Mouse (Mus musculus) midbrain, embryonic 14.5 days (tissue): ENCODE results near the gene Zdhhc16. TPM values are rescaled to one million over a fixed set of nuclear protein-coding genes. Genes with fewer than 3 reads are reported as not detected.
"Not testable (repeated sequence)": the region's sequence is repeated elsewhere in the genome, so short reads cannot be mapped to it uniquely, and the experiment has no call there.

Experiments used
- ATAC-seq: fragments of 200-750 bp; cut with Nextera tagmentation; 2 replicates; pipeline ENCODE4 v1.8.0; 2017; ENCODE audit warnings: moderate number of reproducible peaks, moderate library complexity; ENCODE audit not compliant: low FRiP score, low TSS enrichment
- DNase-seq: peaks from one replicate; pipeline ENCODE4 v3.0.0-alpha.2; 2015
- H3K27ac ChIP-seq: fragments of 300-500 bp; sonication (generic); replicated peaks from 2 replicates; pipeline ENCODE4 v1.5.1; 2014; ENCODE audit warnings: mild to moderate bottlenecking, low read depth, low read length, moderate library complexity
- H3K27me3 ChIP-seq: fragments of 300-500 bp; sonication (generic); 2 replicates; pipeline ENCODE4 v1.6.1; 2014; ENCODE audit warnings: low read length, control low read depth, mixed read lengths; ENCODE audit not compliant: control insufficient read depth, insufficient read depth
- H3K36me3 ChIP-seq: fragments of 300-500 bp; sonication (generic); 2 replicates; pipeline ENCODE4 v1.6.1; 2014; ENCODE audit warnings: low read length, control low read depth; ENCODE audit not compliant: control insufficient read depth, insufficient read depth
- H3K4me1 ChIP-seq: fragments of 300-500 bp; sonication (generic); 2 replicates; pipeline ENCODE4 v1.6.1; 2014; ENCODE audit warnings: mild to moderate bottlenecking, antibody characterized with exemption, low read length, control low read depth; ENCODE audit not compliant: control insufficient read depth, insufficient read depth
- H3K4me2 ChIP-seq: fragments of 300-500 bp; sonication (generic); 2 replicates; pipeline ENCODE4 v1.6.1; 2014; ENCODE audit warnings: mild to moderate bottlenecking, low read length, moderate library complexity
- H3K4me3 ChIP-seq: fragments of 300-500 bp; sonication (generic); replicated peaks from 2 replicates; pipeline ENCODE4 v1.5.1; 2014; ENCODE audit warnings: low read depth, low read length
- H3K9ac ChIP-seq: fragments of 300-500 bp; sonication (generic); replicated peaks from 2 replicates; pipeline ENCODE4 v1.6.1; 2014; ENCODE audit warnings: mild to moderate bottlenecking, low read length, moderate library complexity
- H3K9me3 ChIP-seq: fragments of 300-500 bp; sonication (generic); 2 replicates; pipeline ENCODE4 v1.6.1; 2016; ENCODE audit warnings: low read length, control low read depth, mixed read lengths; ENCODE audit not compliant: control insufficient read depth
- WGBS: fragments of 180-500 bp; shearing (Covaris S2); extraction: QIAGEN DNeasy Blood & Tissue Kit; methylation state at CpG from one replicate; pipeline ENCODE4 v1.1.7; 2014; 5-methylcytosine and 5-hydroxymethylcytosine counted together
- polyA plus RNA-seq: library from polyadenylated mRNA; unstranded; fragments of >200 nt; fragmentation: Nextera tagmentation; extraction: Ambion mirVana; gene quantifications from 2 replicates; pipeline ENCODE4 v1.2.1, GENCODE M21; 2014

The Zdhhc16 gene
- polyA plus RNA-seq, 1 experiment from 2014 or later: 72.3 TPM

DNA sequence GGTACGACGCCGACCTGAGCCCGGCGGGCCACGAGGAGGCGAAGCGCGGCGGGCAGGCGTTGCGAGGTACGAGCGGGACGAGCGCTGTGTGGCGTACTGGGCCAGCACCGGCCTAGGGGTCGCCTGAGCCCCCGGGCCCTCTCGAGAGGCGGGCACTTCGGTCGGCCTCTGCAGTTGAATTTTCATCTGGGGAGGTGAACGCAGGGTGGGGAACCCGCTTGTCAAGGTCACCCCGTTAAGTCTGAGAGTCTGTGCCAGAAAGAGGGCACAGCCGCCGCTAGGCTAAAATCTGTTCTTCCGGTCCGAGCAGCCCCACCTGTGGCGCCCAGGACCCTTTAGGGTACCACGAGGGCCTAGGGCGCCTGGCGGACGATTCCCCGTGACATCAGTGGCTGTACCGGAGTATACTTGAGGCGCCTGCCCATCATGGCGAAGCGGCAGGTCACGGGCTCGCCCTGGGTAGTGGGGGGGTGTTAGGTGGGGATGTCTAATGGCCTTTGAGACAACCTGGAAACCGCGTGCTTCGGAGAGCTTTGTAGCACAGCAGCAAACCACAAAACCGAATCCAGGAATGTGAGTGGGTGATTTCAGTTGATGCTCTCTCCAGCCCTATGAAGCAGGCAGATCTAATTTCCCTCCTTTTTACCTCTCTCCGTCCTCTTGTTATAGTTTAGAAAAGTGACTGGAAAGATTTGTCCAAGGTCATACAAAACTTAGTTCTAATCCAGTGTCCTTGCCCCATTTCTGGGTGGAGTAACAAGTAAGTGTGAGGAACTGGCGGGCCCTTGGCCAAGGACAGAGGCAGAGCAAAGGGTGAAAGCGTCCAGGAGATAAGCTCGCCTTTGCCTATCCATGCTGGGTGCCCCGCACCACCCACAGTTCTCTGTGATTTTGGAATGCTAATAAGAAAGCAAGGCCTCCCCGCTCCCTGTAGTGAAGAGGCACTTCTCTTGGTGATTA is 20.9 kb upstream of the Zdhhc16 start:
- Histone ChIP-seq H3K4me2 (peak overlapping the region; percentile 85), H3K36me3 (peaks cover 24% of the 10 kb centered on the region), H3K27ac (peak overlapping the region; percentile 80), H3K9me3 (no peaks in the 10 kb centered on the region), H3K9ac (peak overlapping the region; percentile 83), H3K27me3 (no peaks in the 10 kb centered on the region), H3K4me3 (peak overlapping the region; percentile 94), H3K4me1 (peaks cover 16% of the 10 kb centered on the region)
- peak; percentile 82 for ATAC-seq
- peak; percentile 43 for DNase-seq
- under 1% methylated on average over 43 of the region's 53 CpGs for WGBS

DNA sequence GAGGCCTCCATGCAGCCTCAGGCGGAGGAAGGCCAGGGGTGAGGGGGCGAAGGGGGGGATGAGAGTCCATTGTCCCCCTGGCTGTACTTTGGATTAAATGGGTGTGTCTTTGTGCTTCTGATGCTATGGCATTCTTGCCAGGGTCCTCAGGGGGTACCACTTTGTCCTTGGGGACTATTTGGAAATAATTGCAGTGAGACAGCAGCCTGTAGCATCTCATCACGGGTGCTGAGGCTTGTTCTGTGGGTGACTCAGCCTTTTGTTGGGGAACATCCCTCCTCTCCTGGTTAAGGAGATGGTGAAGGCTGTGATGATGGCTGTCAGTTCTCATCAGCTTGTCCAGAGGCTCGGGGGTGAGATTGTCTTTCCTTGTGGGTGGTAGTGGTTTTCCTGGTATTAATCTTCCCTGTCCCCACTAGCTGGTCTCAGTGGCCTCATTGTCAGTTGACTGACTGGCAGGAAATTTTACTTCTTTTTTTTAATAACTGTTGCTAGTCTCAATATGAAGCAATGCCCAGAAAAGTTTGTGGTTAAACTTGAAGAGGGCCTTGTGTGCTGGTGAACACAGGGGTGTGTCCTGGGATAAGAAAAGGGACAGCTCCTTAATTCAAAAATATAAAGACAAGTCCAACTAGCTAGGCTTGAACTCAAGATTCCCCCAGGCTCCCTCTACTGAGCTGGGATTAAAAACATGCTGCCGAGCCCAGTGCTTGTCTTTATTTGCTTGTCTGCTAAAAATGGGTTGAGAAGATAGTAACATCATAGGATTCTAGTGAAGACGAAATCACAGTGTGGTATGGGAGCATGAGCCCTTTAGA is 19.3 kb upstream of the Zdhhc16 start:
- 31% methylated on average over 6 of the region's 6 CpGs for WGBS
- peak overlapping the region; percentile 94 for H3K4me3 ChIP-seq
- ATAC-seq (no peak), DNase-seq (no peak)
- H3K4me2 ChIP-seq: peak overlapping the region; percentile 85
- no peak overlapping the region for H3K27ac ChIP-seq
- no peaks in the 10 kb centered on the region for H3K27me3 ChIP-seq
- peaks cover 16% of the 10 kb centered on the region for H3K4me1 ChIP-seq
- peak overlapping the region; percentile 83; the same call in 1 of the 2 replicates for H3K9ac ChIP-seq
- H3K36me3 ChIP-seq: peaks cover 31% of the 10 kb centered on the region
- no peaks in the 10 kb centered on the region for H3K9me3 ChIP-seq

DNA sequence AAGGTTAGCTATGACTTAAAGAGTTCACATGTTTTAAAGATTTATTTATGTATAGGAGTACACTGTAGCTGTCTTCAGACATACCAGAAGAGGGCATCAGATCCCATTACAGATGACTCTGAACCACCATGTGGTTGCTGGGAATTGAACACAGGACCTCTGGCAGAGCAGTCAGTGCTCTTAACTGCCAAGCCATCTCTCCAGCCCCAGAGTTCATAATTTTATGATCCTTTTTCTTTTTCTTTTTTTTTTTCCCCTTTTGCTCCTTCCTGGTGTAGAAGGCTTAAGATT is 18.7 kb upstream of the Zdhhc16 start:
- Histone ChIP-seq H3K4me2 (peak overlapping the region; percentile 85), H3K4me1 (peaks cover 16% of the 10 kb centered on the region), H3K36me3 (peaks cover 36% of the 10 kb centered on the region)
- H3K27ac ChIP-seq, DNase-seq, H3K9ac ChIP-seq, H3K4me3 ChIP-seq, H3K9me3 ChIP-seq, H3K27me3 ChIP-seq, ATAC-seq: not testable (repeated sequence)

DNA sequence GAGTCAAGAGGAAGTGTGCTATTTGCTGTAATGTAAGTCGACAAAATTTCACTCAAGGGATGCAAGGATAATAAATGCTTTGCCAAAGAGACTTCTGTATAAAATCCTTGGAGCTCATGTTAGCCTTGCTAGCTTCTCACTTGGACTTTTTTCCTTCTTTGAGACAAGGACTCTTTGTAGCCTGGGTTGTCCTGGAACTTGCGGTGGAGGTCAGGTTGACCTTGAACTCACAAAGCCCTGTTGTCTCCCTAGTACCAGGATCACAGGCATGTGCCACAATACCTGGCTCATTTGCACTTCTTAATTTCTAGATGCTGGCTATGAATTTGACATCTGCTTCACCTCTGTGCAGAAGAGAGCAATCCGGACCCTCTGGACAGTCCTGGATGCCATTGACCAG is 18.0 kb upstream of the Zdhhc16 start:
- Histone ChIP-seq H3K9ac (no peak overlapping the region), H3K27ac (no peak overlapping the region), H3K9me3 (no peaks in the 10 kb centered on the region), H3K36me3 (peaks cover 39% of the 10 kb centered on the region), H3K27me3 (no peaks in the 10 kb centered on the region), H3K4me3 (no peak overlapping the region), H3K4me2 (no peak overlapping the region), H3K4me1 (peaks cover 16% of the 10 kb centered on the region)
- WGBS: 95% methylated on average over 3 of the region's 3 CpGs
- DNase-seq (no peak), ATAC-seq (no peak)

DNA sequence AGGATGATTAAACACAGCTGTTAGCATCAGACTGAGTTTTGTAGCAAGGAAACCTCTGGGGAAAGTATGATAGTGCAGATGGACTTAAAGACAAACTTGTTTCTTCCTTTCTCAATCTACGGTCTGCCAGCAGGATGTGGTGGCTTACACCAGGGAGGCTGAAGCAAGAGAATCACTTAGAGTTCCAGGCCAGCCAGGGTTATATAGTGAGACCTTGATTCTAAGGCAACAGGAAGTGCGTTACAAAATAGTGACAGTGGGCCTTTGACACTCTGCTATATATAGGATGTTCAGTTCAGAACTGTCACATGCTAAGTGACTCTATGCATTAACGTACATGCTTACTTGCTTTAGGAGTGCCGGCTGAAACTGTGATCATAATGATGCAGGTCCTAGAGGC is 16.4 kb upstream of the Zdhhc16 start:
- no peak overlapping the region for H3K27ac ChIP-seq
- 95% methylated on average over 4 of the region's 4 CpGs for WGBS
- peaks cover 16% of the 10 kb centered on the region for H3K4me1 ChIP-seq
- no peaks in the 10 kb centered on the region for H3K9me3 ChIP-seq
- no peak overlapping the region for H3K9ac ChIP-seq
- H3K4me2 ChIP-seq: no peak overlapping the region
- DNase-seq (no peak), ATAC-seq (no peak)
- H3K27me3 ChIP-seq: no peaks in the 10 kb centered on the region
- peaks cover 53% of the 10 kb centered on the region for H3K36me3 ChIP-seq
- H3K4me3 ChIP-seq: no peak overlapping the region

- DNase-seq (no peak), ATAC-seq (no peak)
- H3K4me3 ChIP-seq: no peak overlapping the region
- H3K27me3 ChIP-seq: no peaks in the 10 kb centered on the region
- no peaks in the 10 kb centered on the region for H3K4me1 ChIP-seq
- no peak overlapping the region for H3K4me2 ChIP-seq
- peaks cover 73% of the 10 kb centered on the region for H3K36me3 ChIP-seq
- H3K27ac ChIP-seq: no peak overlapping the region
- no peaks in the 10 kb centered on the region for H3K9me3 ChIP-seq
- H3K9ac ChIP-seq: no peak overlapping the region
- 79% methylated on average over 4 of the region's 4 CpGs for WGBS
Observed at GRCm38 (mm10) chr19:41919471-41919870, 13.8 kb upstream of the Zdhhc16 start.

DNA sequence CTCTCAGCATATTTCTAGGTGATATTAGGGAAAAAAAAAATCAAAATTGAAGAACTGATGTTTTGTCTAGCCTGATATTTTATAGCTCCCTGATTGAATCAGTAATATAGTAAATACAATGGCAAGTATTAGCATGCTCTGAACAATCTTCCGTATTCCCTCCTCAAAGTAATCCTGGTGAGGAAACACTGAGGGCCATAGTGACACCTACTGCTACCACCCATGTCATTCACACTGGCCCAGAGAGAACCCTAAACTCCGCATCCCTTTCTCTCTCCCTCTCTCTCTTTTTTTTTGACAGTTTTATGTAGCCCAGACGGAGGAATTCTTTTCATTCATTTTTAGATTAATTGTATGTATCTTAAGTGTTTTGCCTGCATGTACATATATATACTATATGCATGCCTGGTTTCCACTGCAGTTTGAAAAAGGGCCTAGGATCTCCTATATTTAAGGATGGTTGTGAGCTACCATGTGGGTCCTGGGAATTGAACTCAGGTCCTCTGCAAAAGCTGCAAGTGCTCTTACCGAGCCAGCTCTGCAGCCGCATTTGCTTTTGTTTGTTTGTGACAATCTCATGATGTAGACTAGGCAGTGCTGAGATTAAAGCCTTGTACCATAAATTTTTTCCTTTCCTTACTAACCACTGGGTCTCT is 12.7 kb upstream of the Zdhhc16 start:
- ATAC-seq: no peak
- Histone ChIP-seq H3K4me3 (no peak overlapping the region), H3K36me3 (peaks cover 73% of the 10 kb centered on the region), H3K4me1 (no peaks in the 10 kb centered on the region), H3K4me2 (no peak overlapping the region), H3K9me3 (no peaks in the 10 kb centered on the region), H3K9ac (no peak overlapping the region), H3K27ac (no peak overlapping the region), H3K27me3 (no peaks in the 10 kb centered on the region)
- no peak for DNase-seq
- 75% methylated on average over 5 of the region's 5 CpGs for WGBS

DNA sequence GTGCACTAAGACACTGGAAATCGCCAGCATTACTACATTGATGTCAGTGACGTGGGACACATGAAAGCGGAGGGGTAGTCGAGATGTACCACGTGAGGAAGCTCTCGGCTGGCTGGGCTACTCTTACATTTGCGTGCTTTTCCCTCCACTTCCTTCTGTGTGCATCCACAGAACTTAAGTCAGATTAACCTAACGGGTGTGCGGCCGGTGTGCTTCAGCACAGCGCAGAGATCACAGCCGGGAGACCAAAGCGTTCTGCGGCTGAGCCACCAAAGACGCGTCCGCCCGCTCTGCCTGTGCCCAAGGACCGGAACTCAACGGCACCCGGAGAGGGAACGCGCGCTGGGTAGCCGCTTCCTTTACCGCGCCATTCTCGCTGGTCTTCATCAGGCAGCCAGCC is 594 bp upstream of the Zdhhc16 start:
- Histone ChIP-seq H3K27ac (peak overlapping the region; percentile 55), H3K4me1 (peaks cover 14% of the 10 kb centered on the region), H3K4me3 (peak overlapping the region; percentile 88), H3K4me2 (peak overlapping the region; percentile 91), H3K9me3 (no peaks in the 10 kb centered on the region), H3K27me3 (no peaks in the 10 kb centered on the region), H3K36me3 (peaks cover 28% of the 10 kb centered on the region), H3K9ac (peak overlapping the region; percentile 75)
- under 1% methylated on average over 28 of the region's 28 CpGs for WGBS
- DNase-seq (no peak), ATAC-seq (peak; percentile 6; the same call in 1 of the 2 replicates)
